Mouse (Mus musculus) CH12F3 (cell line): Measurements from ENCODE around the gene Hsph1.

ENCODE experiments used
- in situ Hi-C: fragments of 300-500 bp; cut with MboI; formaldehyde crosslinking; loops from 2 replicates; pipeline ENCODE4 v1.14.3; 2020; ENCODE audit warnings: low sequenced_read_pairs

The Hsph1 gene

GRCm38 (mm10) chr5:149636075-149636920 lies at the start of gene Hsph1:
TSS of gene Hsph1 (minus strand) at chr5:149636376.
- in situ Hi-C loops = no loop called here

DNA sequence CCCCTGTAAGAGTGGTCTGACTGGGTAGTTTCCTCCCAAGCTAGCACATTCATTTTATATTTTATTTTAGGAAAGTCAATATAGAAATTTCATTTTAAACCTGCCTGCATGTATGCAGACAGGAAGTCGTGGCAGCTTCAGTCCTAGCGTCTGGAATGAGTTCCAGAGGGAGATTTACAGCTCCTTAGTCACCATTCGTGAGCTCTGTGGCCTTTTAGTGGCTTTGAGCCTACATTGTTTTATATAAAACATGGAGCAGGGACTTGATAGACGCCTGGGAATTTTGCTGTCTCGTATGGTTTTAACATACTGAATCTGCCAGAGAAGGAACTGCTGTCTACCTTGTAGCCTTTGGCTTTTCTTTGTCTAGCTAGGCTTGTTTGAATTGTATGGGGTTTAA lies 44.8 kb upstream of the Hsph1 start:
- in situ Hi-C loops = no loop called here

DNA sequence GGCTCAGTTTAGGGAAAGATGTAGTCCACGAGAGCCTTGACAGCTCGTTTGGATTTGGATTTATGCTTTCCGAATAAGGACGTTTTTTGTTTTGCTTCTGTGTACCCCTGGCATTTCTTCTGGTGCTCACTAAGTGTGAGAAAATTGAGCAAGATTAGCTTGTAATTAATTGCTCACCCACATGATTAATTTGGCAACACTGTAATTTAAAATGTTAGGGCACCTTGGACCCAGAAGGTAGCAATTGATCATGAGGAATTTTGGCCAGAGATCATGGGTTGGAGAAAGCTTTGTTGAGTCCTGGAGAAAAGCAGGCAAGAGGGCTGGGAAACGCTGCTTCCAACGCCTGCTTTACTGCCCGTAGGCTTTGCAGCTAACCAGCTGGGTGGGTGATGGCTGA lies 43.7 kb upstream of the Hsph1 start:
- in situ Hi-C loops = no loop called here

- in situ Hi-C loops = no loop called here
Measured at GRCm38 (mm10) chr5:149679362-149679761, 43.2 kb upstream of the Hsph1 start.

DNA sequence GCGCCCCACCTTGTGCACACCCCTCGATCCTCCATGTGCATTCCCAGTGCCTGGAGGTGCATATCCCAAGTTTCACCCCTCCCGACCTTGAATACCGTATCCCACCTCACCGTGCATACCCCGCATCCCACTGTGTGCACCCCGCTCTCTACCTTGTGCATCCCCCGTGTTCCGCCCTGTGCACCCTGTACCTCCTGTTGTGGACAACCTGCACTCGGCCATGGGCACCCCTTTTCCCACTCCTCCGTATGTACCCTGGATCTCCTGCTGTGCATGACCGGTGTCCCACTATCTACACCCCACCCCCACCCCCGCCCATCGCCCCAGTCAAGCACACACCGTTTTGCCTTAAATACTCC lies 42.8 kb upstream of the Hsph1 start:
- in situ Hi-C loops = no loop called here

DNA sequence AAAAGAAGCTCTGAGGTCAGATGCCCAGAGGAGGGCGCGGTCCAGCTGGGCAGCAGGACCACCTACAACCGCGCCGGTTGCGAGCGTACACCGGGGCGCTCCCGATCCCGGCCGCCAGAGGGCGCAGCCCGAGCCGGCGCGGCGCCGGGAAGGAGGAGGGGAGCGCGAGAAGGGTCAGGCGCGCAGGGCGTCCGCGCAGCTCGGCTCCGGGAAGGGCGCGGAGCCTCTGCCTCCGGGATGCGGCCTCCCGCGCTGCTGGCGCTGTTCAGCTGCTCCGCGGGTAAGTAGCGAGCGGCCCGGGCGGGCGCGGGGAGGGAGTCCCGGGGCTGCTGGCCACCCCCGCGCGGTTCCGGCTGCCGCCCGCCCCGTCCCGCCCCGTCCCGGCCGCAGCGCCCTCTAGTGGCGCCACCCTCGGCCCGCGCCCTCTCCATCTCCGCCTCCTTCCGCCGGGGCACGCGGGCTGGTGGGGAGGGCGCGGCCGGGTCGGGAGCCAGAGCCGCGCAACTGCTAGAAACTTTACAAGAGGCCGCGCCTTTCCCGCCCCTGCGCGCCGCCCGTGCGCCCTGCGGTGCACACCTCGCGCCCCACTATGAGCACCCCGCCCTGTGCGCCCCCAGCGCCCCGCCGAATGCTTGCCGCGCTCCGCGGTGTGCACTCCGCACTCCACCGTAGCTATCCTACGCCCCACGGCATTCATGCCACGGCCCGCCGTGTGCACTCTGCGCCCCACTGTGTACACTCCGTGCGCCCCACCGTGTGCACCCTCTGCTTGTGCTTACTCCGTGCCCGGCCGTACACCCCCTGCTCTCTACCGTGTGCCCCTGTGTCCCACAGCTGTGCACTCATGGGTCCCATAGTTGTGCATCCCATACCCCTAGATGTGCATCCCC lies 42.2 kb upstream of the Hsph1 start, which contains the start of gene B3glct:
TSS of gene B3glct (plus strand) at position 131 of the 890 bp plus-strand sequence.
- in situ Hi-C loops = no loop called here

- in situ Hi-C loops = no loop called here
Measured at GRCm38 (mm10) chr5:149677196-149677595, 41.0 kb upstream of the Hsph1 start.

DNA sequence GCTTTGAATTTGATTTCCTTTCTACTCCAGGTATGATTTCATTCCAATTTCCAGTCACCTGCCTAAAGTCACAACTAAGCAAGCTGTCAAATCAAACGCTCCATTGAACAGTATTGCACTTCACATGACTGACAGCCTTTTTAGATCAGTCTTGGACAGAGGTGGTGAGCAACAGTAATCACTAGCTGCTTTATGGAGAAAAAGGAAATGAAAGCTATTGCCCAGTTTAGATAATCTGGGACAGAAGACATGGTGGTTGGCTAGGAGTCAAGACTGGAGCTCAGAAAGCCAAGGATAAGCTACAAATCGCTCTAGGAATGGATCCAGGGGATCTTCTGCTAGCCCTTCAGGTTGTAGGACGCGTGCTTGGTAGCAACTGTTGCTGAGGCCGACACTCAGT lies 27.2 kb upstream of the Hsph1 start:
- in situ Hi-C loops = no loop called here

DNA sequence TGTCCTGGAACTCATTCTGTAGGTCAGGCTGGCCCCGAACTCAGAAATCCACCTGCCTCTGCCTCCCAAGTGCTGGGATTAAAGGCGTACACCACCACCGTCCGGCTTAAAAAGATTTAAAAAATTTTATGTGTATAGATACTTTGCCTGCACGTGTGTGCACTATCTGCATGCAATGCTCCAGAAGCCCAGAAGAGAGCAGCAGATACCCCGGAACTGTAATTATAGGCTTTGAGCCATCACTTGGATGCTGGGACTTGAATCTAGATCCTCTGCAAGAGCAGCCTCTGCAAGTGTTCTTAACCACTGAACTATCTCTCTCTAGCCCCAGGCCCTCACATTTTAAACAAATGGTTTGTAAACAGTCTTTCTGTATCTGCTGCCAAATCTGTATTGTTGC lies 26.8 kb upstream of the Hsph1 start:
- in situ Hi-C loops = no loop called here

DNA sequence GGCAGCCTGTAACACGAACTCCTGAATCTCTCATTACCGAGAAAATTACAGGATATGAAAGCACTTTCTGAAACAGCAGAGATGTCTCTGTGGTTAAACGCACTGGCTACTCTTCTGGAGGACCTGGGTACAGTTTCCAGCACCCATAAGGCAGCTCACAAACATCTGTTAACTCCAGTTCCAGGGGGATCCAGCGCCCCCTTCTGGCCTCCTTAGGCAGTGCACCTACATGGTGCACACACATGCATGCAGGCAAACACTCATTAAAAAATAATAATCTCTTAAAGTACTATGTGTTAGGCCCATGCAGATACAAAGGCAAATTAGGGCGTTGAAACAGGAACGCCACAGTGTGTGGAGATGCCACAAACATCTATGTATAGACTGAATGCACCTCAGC lies 25.3 kb upstream of the Hsph1 start:
- in situ Hi-C loops = no loop called here

- in situ Hi-C loops = no loop called here
Measured at GRCm38 (mm10) chr5:149659414-149659780, 23.2 kb upstream of the Hsph1 start.

DNA sequence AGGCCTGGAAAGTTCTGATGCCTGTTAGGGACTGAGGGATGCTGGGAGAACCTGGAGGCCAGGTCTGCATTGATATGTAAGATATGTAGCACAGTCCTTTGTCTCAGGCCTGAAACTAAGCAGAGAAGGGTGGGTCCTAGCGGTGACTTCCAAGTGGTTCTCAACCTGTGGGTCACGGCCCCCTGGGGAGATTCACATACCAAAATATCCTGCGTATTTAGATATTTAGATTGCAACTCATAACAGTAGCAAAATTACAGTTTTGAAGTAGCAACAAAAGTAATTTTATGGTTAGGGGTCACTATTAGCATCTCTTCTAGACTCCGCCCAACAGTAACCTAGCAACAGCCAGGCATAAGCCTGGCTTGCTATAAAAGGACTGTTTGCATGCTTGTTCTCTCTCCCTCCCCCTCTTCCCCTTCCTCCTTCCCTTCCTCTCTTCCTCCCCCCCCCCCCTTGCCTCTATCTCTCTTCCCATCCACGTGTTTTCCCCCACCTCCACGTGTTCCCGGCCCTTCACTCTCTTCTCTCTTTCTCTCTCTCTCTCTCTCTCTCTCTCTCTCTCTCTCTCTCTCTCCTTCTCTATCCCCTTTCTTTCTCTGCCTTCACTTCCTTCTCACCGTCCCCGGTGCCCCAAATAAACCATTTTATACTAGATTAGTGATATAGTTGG lies 22.7 kb upstream of the Hsph1 start:
- in situ Hi-C loops = no loop called here

GRCm38 (mm10) chr5:149658022-149658421 lies 21.8 kb upstream of the Hsph1 start:
- in situ Hi-C loops = no loop called here

DNA sequence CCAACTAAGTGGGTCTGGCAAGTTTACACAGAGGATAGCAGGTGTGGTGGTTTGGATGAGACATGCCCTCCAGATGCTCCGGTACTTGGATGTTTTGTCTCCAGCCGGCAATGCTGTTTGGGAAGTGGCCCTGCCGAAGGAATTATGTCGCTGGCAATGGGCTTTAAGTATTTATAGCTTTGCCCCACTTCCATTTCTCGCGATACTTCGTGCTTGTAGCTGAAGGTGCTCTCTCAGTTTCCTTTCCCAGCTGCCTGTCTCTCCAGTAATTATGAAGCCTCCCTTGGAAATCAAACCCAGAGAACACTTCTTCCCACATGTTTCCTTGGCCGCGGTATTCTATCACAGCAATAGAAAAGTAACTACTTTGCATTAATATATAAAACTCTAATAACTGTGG lies 19.5 kb upstream of the Hsph1 start:
- in situ Hi-C loops = no loop called here

- in situ Hi-C loops = no loop called here
Measured at GRCm38 (mm10) chr5:149650179-149650553, 14.0 kb upstream of the Hsph1 start.

- in situ Hi-C loops = no loop called here
Measured at GRCm38 (mm10) chr5:149649499-149650178, 13.5 kb upstream of the Hsph1 start.

DNA sequence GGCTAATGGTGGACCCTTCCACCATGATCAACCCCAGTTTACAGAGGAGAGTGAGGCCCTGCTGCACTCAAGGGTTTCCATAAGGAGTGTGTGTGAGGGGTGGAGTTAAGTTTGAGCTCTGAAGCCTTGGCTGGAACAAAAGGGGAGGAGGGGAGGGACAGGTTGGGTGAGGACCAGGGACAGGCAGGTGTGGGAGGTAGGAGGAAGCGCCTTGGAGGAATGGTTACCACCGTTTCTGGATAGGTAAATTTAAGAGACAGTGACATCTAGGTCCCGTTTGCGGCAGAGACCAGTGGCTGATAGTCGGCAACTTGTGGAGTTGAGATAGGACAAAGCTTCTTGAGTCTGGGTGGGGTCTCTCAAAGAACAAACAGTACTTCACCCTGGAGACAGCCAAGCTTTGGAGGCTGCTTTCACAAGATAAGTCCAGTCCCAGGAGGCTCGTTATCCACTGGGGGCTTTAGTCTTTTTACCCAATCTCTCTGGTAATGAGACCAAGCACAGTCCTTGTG lies 12.8 kb upstream of the Hsph1 start:
- in situ Hi-C loops = no loop called here

DNA sequence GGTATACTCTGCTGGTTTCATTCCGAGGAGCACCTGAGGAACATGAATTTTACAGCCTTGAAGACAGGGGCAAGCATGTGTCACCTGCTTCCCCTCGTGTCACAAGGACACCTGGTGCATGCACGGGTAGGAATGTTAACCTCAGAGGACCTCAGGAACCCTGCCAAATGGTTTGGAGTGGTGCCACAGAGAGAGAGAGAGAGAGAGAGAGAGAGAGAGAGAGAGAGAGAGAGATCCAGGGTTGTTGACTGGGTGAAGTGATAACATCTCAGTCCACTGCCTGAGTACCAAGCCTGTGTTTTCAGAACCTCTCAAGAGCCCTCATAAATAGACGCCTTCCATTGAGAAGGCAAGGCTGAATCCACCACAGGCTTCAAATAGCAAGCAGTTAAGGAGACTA lies 12.0 kb upstream of the Hsph1 start:
- in situ Hi-C loops = no loop called here

GRCm38 (mm10) chr5:149647367-149648115 lies 11.4 kb upstream of the Hsph1 start:
- in situ Hi-C loops = no loop called here
